Mouse (Mus musculus) cortical plate, adult 2 months (tissue): ENCODE measurements around the gene Sertad3. TPM values are rescaled to one million over a fixed set of nuclear protein-coding genes. Genes with fewer than 3 reads are reported as not detected.

Source experiments
- H3K27ac ChIP-seq: fragments of 200-500 bp; 2 replicates; pipeline ENCODE4 v1.5.1; 2012; ENCODE audit warnings: low read length, control low read depth, inconsistent platforms; ENCODE audit not compliant: insufficient read depth
- H3K4me1 ChIP-seq: fragments of 200-500 bp; 2 replicates; pipeline ENCODE4 v1.6.1; 2011; ENCODE audit warnings: low read length; ENCODE audit not compliant: control insufficient read depth, insufficient read depth
- H3K4me3 ChIP-seq: fragments of 200-500 bp; 2 replicates; pipeline ENCODE4 v1.5.1; 2011; ENCODE audit warnings: mild to moderate bottlenecking, low read length, control low read depth; ENCODE audit not compliant: insufficient read depth
- CTCF ChIP-seq: fragments of 200-500 bp; IDR thresholded peaks from 2 replicates; pipeline ENCODE4 v1.5.1; 2011; ENCODE audit warnings: mild to moderate bottlenecking, control low read depth, low read length; ENCODE audit not compliant: insufficient read depth; ENCODE audit errors: extremely low read depth
- POLR2A ChIP-seq: fragments of 200-500 bp; IDR thresholded peaks from 2 replicates; pipeline ENCODE4 v1.6.1; 2011; ENCODE audit warnings: mild to moderate bottlenecking, low read length, control low read depth; ENCODE audit not compliant: insufficient read depth; ENCODE audit errors: extremely low read depth
- polyA plus RNA-seq: library from polyadenylated mRNA; depleted of rRNA; stranded (reverse); fragments of >200 nt; gene quantifications from 2 replicates; pipeline ENCODE4 v1.2.3, GENCODE M21; 2012

Sertad3 gene
- polyA plus RNA-seq, 1 experiment: 3.8 TPM

- Histone ChIP-seq H3K27ac (no peak overlapping the region), H3K4me3 (no peak overlapping the region), H3K4me1 (no peaks in the 10 kb centered on the region)
- no peak for TF ChIP-seq POLR2A
- TF ChIP-seq CTCF: no peak
Measured at GRCm38 (mm10) chr7:27458614-27459013, 15.0 kb upstream of the Sertad3 start.

- no peak overlapping the region for H3K27ac ChIP-seq
- TF ChIP-seq POLR2A (no peak), CTCF (no peak)
Measured at GRCm38 (mm10) chr7:27459640-27460039, 13.9 kb upstream of the Sertad3 start.

GRCm38 (mm10) chr7:27460477-27460876, 13.1 kb upstream of the Sertad3 start:
- Histone ChIP-seq H3K4me1 (no peaks in the 10 kb centered on the region), H3K27ac (no peak overlapping the region), H3K4me3 (no peak overlapping the region)
- TF ChIP-seq CTCF: no peak
- no peak for TF ChIP-seq POLR2A

More at GRCm38 (mm10) chr7:27459640-27460039, 13.9 kb upstream of the Sertad3 start:
- Histone ChIP-seq H3K4me1 (no peaks in the 10 kb centered on the region), H3K4me3 (no peak overlapping the region)

GRCm38 (mm10) chr7:27467648-27468047, 5.9 kb upstream of the Sertad3 start:
- Histone ChIP-seq H3K4me3 (no peak overlapping the region), H3K4me1 (no peaks in the 10 kb centered on the region), H3K27ac (no peak overlapping the region)
- TF ChIP-seq POLR2A (no peak), CTCF (no peak)

- no peak overlapping the region for H3K27ac ChIP-seq
- no peak overlapping the region for H3K4me3 ChIP-seq
- TF ChIP-seq POLR2A: no peak
- no peak for TF ChIP-seq CTCF
- H3K4me1 ChIP-seq: no peaks in the 10 kb centered on the region
Measured at GRCm38 (mm10) chr7:27471390-27472120, 2.0 kb upstream of the Sertad3 start.

GRCm38 (mm10) chr7:27472596-27472995, 972 bp upstream of the Sertad3 start:
- no peaks in the 10 kb centered on the region for H3K4me1 ChIP-seq
- TF ChIP-seq POLR2A: no peak
- no peak for TF ChIP-seq CTCF
- H3K4me3 ChIP-seq: peak overlapping the region; percentile 60; the same call in 1 of the 2 replicates
- 0 out of 2 replicates have a peak overlapping the region, but pooled peaks have one; percentile 14 for H3K27ac ChIP-seq

- no peaks in the 10 kb centered on the region for H3K4me1 ChIP-seq
- H3K27ac ChIP-seq: peak overlapping the region; percentile 63
- TF ChIP-seq CTCF: no peak
- no peak for TF ChIP-seq POLR2A
- peak overlapping the region; percentile 60 for H3K4me3 ChIP-seq
Measured at GRCm38 (mm10) chr7:27473835-27474489, 394 bp downstream of the Sertad3 start.

- Histone ChIP-seq H3K4me3 (peak overlapping the region; percentile 60), H3K4me1 (no peaks in the 10 kb centered on the region), H3K27ac (no peak overlapping the region)
- TF ChIP-seq CTCF (peak; percentile 61), POLR2A (0 out of 2 replicates have a peak, but pooled peaks have one; percentile 4)
Measured at GRCm38 (mm10) chr7:27474490-27474954, 954 bp downstream of the Sertad3 start.

- H3K27ac ChIP-seq: no peak overlapping the region
- no peak overlapping the region for H3K4me3 ChIP-seq
- TF ChIP-seq POLR2A (no peak), CTCF (no peak)
- no peaks in the 10 kb centered on the region for H3K4me1 ChIP-seq
Measured at GRCm38 (mm10) chr7:27475596-27475995, 2.0 kb downstream of the Sertad3 start.

GRCm38 (mm10) chr7:27476098-27476635, 2.6 kb downstream of the Sertad3 start:
- Histone ChIP-seq H3K27ac (no peak overlapping the region), H3K4me1 (no peaks in the 10 kb centered on the region), H3K4me3 (no peak overlapping the region)
- TF ChIP-seq CTCF (no peak), POLR2A (no peak)
